Mouse (Mus musculus): Measurements from ENCODE around the gene Omt2b. TPM values are rescaled to one million over a fixed set of nuclear protein-coding genes. Genes with fewer than 3 reads are reported as not detected.

Omt2b gene
- polyA plus RNA-seq, 1 experiment from 2014 or later = not detected

- Histone ChIP-seq H3K4me2 (no peak overlapping the region), H3K4me1 (ENCODE audit: control insufficient read depth, insufficient read depth, low read length) (no peaks in the 10 kb centered on the region), H3K27me3 (ENCODE audit: control insufficient read depth, insufficient read depth, low read length) (no peaks in the 10 kb centered on the region), H3K27ac (ENCODE audit: low read depth, low read length) (no peak overlapping the region), H3K9me3 (replicated peaks; ENCODE audit: control insufficient read depth, low read length) (no peaks in the 10 kb centered on the region), H3K4me3 (ENCODE audit: low read depth, low read length) (no peak overlapping the region), H3K36me3 (ENCODE audit: control insufficient read depth, insufficient read depth, low read length) (no peaks in the 10 kb centered on the region), H3K9ac (ENCODE audit: low read depth, low read length) (no peak overlapping the region)
- 87% methylated on average over 7 of the region's 7 CpGs for WGBS (ENCODE audit: insufficient replicate concordance)
- no peak for ATAC-seq (replicated peaks; ENCODE audit: insufficient number of reproducible peaks, low FRiP score, low TSS enrichment)
Observed at GRCm38 (mm10) chr9:78369786-78370185, 42.4 kb downstream of the Omt2b start.

GRCm38 (mm10) chr9:78371441-78371840, 44.1 kb downstream of the Omt2b start:
- Histone ChIP-seq H3K9me3 (replicated peaks; ENCODE audit: control insufficient read depth, low read length) (no peaks in the 10 kb centered on the region), H3K27me3 (ENCODE audit: control insufficient read depth, insufficient read depth, low read length) (no peaks in the 10 kb centered on the region)
- 91% methylated on average over 3 of the region's 3 CpGs for WGBS (ENCODE audit: insufficient replicate concordance)

GRCm38 (mm10) chr9:78372827-78373504, 45.6 kb downstream of the Omt2b start:
- Histone ChIP-seq H3K4me3 (ENCODE audit: low read depth, low read length) (no peak overlapping the region), H3K9ac (ENCODE audit: low read depth, low read length) (no peak overlapping the region), H3K36me3 (ENCODE audit: control insufficient read depth, insufficient read depth, low read length) (no peaks in the 10 kb centered on the region), H3K4me2 (no peak overlapping the region), H3K27me3 (ENCODE audit: control insufficient read depth, insufficient read depth, low read length) (peaks cover 3% of the 10 kb centered on the region; the same call in 1 of the 2 replicates), H3K4me1 (ENCODE audit: control insufficient read depth, insufficient read depth, low read length) (no peaks in the 10 kb centered on the region), H3K27ac (ENCODE audit: low read depth, low read length) (no peak overlapping the region), H3K9me3 (replicated peaks; ENCODE audit: control insufficient read depth, low read length) (no peaks in the 10 kb centered on the region)
- WGBS (ENCODE audit: insufficient replicate concordance) = 62% methylated on average over 10 of the region's 10 CpGs
- ATAC-seq (replicated peaks; ENCODE audit: insufficient number of reproducible peaks, low FRiP score, low TSS enrichment) = no peak

More at GRCm38 (mm10) chr9:78371441-78371840, 44.1 kb downstream of the Omt2b start:
- Histone ChIP-seq H3K4me2 (no peak overlapping the region), H3K36me3 (ENCODE audit: control insufficient read depth, insufficient read depth, low read length) (no peaks in the 10 kb centered on the region), H3K4me3 (ENCODE audit: low read depth, low read length) (no peak overlapping the region), H3K27ac (ENCODE audit: low read depth, low read length) (no peak overlapping the region), H3K9ac (ENCODE audit: low read depth, low read length) (no peak overlapping the region), H3K4me1 (ENCODE audit: control insufficient read depth, insufficient read depth, low read length) (no peaks in the 10 kb centered on the region)
- ATAC-seq (replicated peaks; ENCODE audit: insufficient number of reproducible peaks, low FRiP score, low TSS enrichment) = no peak

- Histone ChIP-seq H3K9me3 (replicated peaks; ENCODE audit: control insufficient read depth, low read length) (no peaks in the 10 kb centered on the region), H3K4me2 (no peak overlapping the region), H3K4me1 (ENCODE audit: control insufficient read depth, insufficient read depth, low read length) (peaks cover 2% of the 10 kb centered on the region; the same call in 1 of the 2 replicates), H3K36me3 (ENCODE audit: control insufficient read depth, insufficient read depth, low read length) (no peaks in the 10 kb centered on the region), H3K27me3 (ENCODE audit: control insufficient read depth, insufficient read depth, low read length) (peaks cover 5% of the 10 kb centered on the region; the same call in 1 of the 2 replicates), H3K4me3 (ENCODE audit: low read depth, low read length) (no peak overlapping the region), H3K27ac (ENCODE audit: low read depth, low read length) (no peak overlapping the region), H3K9ac (ENCODE audit: low read depth, low read length) (no peak overlapping the region)
- no peak for ATAC-seq (replicated peaks; ENCODE audit: insufficient number of reproducible peaks, low FRiP score, low TSS enrichment)
- WGBS (ENCODE audit: insufficient replicate concordance) = 50% methylated on average over 5 of the region's 5 CpGs
Observed at GRCm38 (mm10) chr9:78374397-78374796, 47.0 kb downstream of the Omt2b start.

GRCm38 (mm10) chr9:78374885-78375389, 47.5 kb downstream of the Omt2b start:
- Histone ChIP-seq H3K9me3 (replicated peaks; ENCODE audit: control insufficient read depth, low read length) (no peaks in the 10 kb centered on the region), H3K27ac (ENCODE audit: low read depth, low read length) (no peak overlapping the region), H3K4me3 (ENCODE audit: low read depth, low read length) (no peak overlapping the region), H3K36me3 (ENCODE audit: control insufficient read depth, insufficient read depth, low read length) (no peaks in the 10 kb centered on the region), H3K4me1 (ENCODE audit: control insufficient read depth, insufficient read depth, low read length) (peaks cover 2% of the 10 kb centered on the region; the same call in 1 of the 2 replicates), H3K4me2 (no peak overlapping the region), H3K27me3 (ENCODE audit: control insufficient read depth, insufficient read depth, low read length) (peaks cover 5% of the 10 kb centered on the region; the same call in 1 of the 2 replicates), H3K9ac (ENCODE audit: low read depth, low read length) (no peak overlapping the region)
- WGBS (ENCODE audit: insufficient replicate concordance) = 76% methylated on average over 1 of the region's 1 CpGs
- ATAC-seq (replicated peaks; ENCODE audit: insufficient number of reproducible peaks, low FRiP score, low TSS enrichment) = no peak

- Histone ChIP-seq H3K4me3 (ENCODE audit: low read depth, low read length) (no peak overlapping the region), H3K36me3 (ENCODE audit: control insufficient read depth, insufficient read depth, low read length) (no peaks in the 10 kb centered on the region), H3K27me3 (ENCODE audit: control insufficient read depth, insufficient read depth, low read length) (peaks cover 5% of the 10 kb centered on the region; the same call in 1 of the 2 replicates), H3K4me1 (ENCODE audit: control insufficient read depth, insufficient read depth, low read length) (peaks cover 2% of the 10 kb centered on the region; the same call in 1 of the 2 replicates), H3K27ac (ENCODE audit: low read depth, low read length) (no peak overlapping the region), H3K4me2 (no peak overlapping the region), H3K9ac (ENCODE audit: low read depth, low read length) (no peak overlapping the region), H3K9me3 (replicated peaks; ENCODE audit: control insufficient read depth, low read length) (no peaks in the 10 kb centered on the region)
- ATAC-seq (replicated peaks; ENCODE audit: insufficient number of reproducible peaks, low FRiP score, low TSS enrichment) = no peak
- WGBS (ENCODE audit: insufficient replicate concordance) = 63% methylated on average over 4 of the region's 4 CpGs
Observed at GRCm38 (mm10) chr9:78375486-78375885, 48.1 kb downstream of the Omt2b start.

- no peak overlapping the region for H3K9ac ChIP-seq (ENCODE audit: low read depth, low read length)
- peaks cover 5% of the 10 kb centered on the region; the same call in 1 of the 2 replicates for H3K27me3 ChIP-seq (ENCODE audit: control insufficient read depth, insufficient read depth, low read length)
- H3K4me2 ChIP-seq = peak overlapping the region; percentile 75
- H3K27ac ChIP-seq (ENCODE audit: low read depth, low read length) = no peak overlapping the region
- no peak for ATAC-seq (replicated peaks; ENCODE audit: insufficient number of reproducible peaks, low FRiP score, low TSS enrichment)
- 33% methylated on average over 8 of the region's 8 CpGs for WGBS (ENCODE audit: insufficient replicate concordance)
- H3K4me1 ChIP-seq (ENCODE audit: control insufficient read depth, insufficient read depth, low read length) = peaks cover 2% of the 10 kb centered on the region; the same call in 1 of the 2 replicates
- no peaks in the 10 kb centered on the region for H3K36me3 ChIP-seq (ENCODE audit: control insufficient read depth, insufficient read depth, low read length)
- H3K9me3 ChIP-seq (replicated peaks; ENCODE audit: control insufficient read depth, low read length) = no peaks in the 10 kb centered on the region
- H3K4me3 ChIP-seq (ENCODE audit: low read depth, low read length) = peak overlapping the region; percentile 37; the same call in 1 of the 2 replicates
Observed at GRCm38 (mm10) chr9:78377546-78377945, 50.2 kb downstream of the Omt2b start.

- no peak; the same call in 1 of the 2 replicates for ATAC-seq (replicated peaks; ENCODE audit: insufficient number of reproducible peaks, low FRiP score, low TSS enrichment)
- H3K27me3 ChIP-seq (ENCODE audit: control insufficient read depth, insufficient read depth, low read length) = peaks cover 5% of the 10 kb centered on the region; the same call in 1 of the 2 replicates
- peak within 1 kb of the TSS; percentile 75 for H3K4me2 ChIP-seq
- peaks cover 2% of the 10 kb centered on the region; the same call in 1 of the 2 replicates for H3K4me1 ChIP-seq (ENCODE audit: control insufficient read depth, insufficient read depth, low read length)
- H3K9ac ChIP-seq (ENCODE audit: low read depth, low read length) = peak within 1 kb of the TSS; percentile 54
- no peaks in the 10 kb centered on the region for H3K36me3 ChIP-seq (ENCODE audit: control insufficient read depth, insufficient read depth, low read length)
- peak within 1 kb of the TSS; percentile 37 for H3K4me3 ChIP-seq (ENCODE audit: low read depth, low read length)
- no peaks in the 10 kb centered on the region for H3K9me3 ChIP-seq (replicated peaks; ENCODE audit: control insufficient read depth, low read length)
- no peak within 1 kb of the TSS for H3K27ac ChIP-seq (ENCODE audit: low read depth, low read length)
- 7% methylated on average over 15 of the region's 23 CpGs for WGBS (ENCODE audit: insufficient replicate concordance)
Observed at GRCm38 (mm10) chr9:78378113-78378785, 50.9 kb downstream of the Omt2b start, which contains the start of gene Ooep. Gene Ooep, minus strand, starts transcription at chr9:78378725.
